Mouse (Mus musculus) brain, embryonic 14.5 days (tissue): ENCODE data around the gene Myo19. TPM values are rescaled to one million over a fixed set of nuclear protein-coding genes. Genes with fewer than 3 reads are reported as not detected.

Source experiments
- DNase-seq: peaks from one replicate; pipeline ENCODE4 v3.0.0-alpha.2; 2011; ENCODE audit warnings: low read depth
- CTCF ChIP-seq: fragments of 200-500 bp; IDR thresholded peaks from 2 replicates; pipeline ENCODE4 v1.5.1; 2012; ENCODE audit warnings: inconsistent platforms, mild to moderate bottlenecking, moderate library complexity, borderline replicate concordance; ENCODE audit not compliant: insufficient read depth, insufficient read length; ENCODE audit errors: extremely low read depth
- POLR2A ChIP-seq: fragments of 200-500 bp; IDR thresholded peaks from 2 replicates; pipeline ENCODE4 v1.6.1; 2012; ENCODE audit warnings: mild to moderate bottlenecking, inconsistent platforms, borderline replicate concordance; ENCODE audit not compliant: poor library complexity, insufficient read depth, insufficient read length, severe bottlenecking; ENCODE audit errors: extremely low read depth
- polyA plus RNA-seq: library from polyadenylated mRNA; depleted of rRNA; stranded (reverse); fragments of >200 nt; gene quantifications from 2 replicates; pipeline ENCODE4 v1.2.3, GENCODE M21; 2012

Gene Myo19
- polyA plus RNA-seq, 1 experiment, result 20.8 TPM

DNA sequence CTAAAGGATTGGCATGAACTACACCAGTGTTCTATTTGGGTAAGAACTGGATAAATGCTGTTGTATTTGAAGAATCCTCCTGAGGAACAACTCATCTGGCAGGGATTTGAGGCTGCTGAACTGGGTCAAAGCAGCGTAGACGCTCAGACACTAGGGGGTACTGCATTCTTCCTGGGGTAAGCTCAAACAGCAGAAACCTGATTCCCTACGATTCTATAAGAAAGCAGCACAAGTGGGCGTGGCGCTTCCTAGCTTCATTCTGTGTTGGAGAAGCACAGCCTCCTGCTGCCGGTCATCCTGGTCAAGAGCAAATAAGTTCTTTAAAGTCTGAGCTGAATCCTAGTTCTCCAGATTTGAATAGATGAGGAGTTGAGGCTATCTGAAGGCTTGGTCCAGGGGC lies 52.3 kb downstream of the Myo19 start:
- no peak for DNase-seq
- TF ChIP-seq POLR2A (no peak), CTCF (no peak)

DNA sequence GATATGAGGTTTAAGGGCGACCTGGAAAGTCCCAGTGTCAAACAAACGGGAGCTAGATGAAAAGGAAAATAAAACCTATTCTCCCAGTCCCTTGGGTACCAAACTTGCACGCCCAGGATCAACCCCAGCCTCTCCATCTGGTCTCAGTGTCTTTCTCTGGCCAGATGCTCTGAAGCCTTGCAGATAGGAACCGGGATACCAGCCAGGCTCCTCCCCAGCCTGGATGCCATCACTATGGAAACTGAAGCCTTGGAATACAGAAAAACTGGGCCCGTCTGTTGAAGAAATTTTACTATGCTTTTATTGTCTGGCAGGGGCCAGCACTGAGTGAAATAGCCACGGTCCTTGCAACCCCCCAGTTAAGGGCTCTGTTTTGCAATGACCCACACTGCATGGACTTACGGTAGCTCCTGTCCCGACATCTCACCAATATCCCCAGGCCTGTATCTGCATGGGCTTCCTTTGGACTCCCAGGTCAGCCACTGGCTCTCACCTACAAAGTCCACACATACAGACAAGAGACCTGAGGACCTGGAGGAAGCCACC lies 59.6 kb downstream of the Myo19 start:
- DNase-seq, result peak; percentile 88
- TF ChIP-seq POLR2A (no peak), CTCF (no peak)

DNA sequence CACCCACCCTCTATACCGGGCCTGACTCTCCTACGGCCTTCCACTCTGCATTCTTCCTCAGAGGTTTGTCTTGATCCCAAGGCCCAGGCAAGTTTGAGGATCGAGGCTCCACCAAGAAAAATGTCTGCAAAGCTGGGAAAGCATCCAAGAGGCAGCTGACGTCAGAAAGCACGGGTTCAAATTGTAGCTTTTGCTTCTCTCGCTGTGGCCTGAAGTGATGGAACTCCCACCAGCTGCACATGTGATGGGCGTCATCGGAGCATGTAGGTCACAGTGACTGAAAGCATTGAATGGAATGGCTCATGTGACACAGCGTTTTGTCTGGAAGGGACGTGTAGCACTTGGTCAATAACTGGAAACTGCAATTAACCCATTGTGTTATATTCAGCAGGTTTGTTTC lies 60.2 kb downstream of the Myo19 start:
- TF ChIP-seq POLR2A (no peak), CTCF (no peak)
- peak; percentile 49 for DNase-seq

DNA sequence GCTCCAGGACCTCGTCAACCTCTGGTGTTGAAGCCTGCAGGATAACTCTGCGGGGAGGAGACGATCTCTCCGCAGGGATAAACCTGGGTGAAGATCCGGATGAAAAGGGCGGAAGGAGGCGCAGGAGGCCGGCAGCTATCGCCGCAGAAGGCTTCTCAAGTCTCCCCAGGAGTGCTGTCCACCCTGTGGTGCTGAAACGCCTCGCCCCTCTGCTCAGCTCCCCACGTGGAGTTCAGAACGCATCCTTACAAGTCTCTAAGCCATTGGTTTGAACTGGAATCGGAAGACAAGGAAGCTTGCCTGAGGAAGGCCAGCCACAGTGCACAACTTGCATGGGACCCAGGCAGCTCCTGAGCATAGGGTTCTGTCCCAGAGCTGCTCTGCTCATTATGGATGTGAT lies 64.0 kb downstream of the Myo19 start:
- TF ChIP-seq CTCF (no peak), POLR2A (no peak)
- DNase-seq, result peak; percentile 61

DNA sequence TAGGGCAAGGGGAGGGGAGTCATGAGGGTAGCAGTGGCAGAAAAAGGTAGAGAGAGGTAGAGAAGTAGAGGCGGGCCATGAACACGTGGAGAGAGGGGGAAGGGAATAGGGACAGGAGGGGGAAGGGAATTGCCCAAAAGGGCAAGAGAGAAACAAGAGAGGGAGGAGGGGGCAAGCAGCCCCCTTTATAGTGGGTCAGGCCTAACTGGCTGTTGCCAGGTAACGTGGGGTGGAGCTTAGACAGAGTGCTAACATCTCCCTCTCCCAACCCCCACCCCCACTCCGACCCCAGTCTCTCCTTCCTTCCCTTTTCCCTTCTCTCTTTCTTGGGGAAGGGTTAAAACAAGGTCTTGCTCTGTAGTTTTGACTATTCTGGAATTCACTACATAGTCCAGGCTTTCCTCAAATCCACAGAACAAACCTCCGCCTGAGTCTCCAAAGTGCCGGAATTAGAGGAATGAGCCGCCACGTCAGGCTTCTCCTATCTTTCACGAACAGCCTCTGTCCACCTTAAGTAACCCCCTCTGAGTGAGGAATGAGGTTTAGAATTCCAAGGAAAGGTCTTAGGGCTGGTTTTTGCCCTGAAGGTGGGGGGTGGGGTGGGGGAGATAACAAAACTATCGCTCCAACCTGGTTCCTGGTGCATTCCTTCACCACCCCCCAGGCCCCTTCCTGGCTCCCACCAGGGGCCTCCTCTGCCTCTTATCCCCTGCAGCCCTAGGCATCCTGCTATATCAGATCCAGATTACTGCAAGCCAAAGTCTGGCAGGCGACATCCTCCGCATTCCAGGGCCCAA lies 64.9 kb downstream of the Myo19 start:
- TF ChIP-seq POLR2A (no peak), CTCF (no peak)
- no peak for DNase-seq

DNA sequence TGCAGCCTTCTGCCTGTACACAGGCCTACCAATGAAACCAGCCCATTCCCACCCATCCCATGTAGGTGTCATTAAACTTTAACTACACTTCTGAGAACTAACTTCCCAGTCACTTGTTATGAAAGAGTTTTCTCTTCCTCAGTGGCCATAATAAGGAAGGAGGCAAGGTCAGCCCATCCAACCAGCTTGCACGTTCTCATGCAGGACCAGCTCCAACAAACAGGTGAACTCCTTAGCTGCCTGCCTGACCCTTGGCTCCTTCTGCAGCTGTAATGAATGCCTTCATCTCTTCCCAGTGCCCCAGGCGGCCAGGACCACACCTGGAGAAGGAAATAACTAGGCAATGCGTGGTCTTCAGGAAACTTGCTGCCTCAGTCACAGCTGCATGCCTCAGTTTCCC lies 65.9 kb downstream of the Myo19 start:
- no peak for DNase-seq
- TF ChIP-seq POLR2A (no peak), CTCF (no peak)

DNA sequence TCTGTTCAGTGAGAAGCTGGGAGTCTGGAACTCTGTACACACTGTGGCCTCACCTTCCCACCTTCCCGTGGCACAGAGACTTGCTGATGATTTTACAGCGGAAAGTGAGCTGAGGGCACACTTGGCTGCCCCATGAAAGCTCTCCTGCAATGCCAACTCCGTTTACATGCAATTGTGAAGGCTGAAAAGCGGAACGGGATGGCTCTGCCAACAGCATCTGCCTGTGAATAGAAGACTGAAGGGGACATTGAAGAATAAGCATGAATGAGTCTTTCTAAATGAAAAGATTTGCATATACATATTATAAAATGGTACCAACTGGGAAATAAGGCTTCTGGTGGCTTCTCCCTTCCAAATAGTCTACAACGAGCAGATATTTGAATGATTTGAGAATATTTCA lies 67.3 kb downstream of the Myo19 start:
- peak; percentile 85 for DNase-seq
- no peak for TF ChIP-seq CTCF
- TF ChIP-seq POLR2A, result no peak

DNA sequence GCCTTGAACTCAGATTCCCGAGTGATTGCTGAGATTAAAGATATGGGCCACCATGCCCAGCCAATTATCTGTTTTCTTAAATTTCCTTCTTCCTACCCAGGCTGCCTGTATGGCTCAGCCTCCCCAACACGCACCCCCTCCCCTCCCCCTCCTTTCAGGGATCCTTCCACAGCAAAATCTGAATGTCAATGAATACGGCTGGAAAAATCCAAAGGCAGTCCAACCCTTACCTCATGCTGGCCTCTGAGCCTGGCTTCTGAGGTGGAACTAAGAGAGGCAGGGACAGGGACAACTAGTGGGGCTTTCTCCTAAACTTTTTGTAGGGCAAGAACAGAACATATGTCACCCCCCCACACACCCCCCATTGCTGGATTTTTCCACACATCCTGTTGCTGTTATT lies 68.2 kb downstream of the Myo19 start:
- TF ChIP-seq POLR2A (no peak), CTCF (no peak)
- DNase-seq, result peak; percentile 71

DNA sequence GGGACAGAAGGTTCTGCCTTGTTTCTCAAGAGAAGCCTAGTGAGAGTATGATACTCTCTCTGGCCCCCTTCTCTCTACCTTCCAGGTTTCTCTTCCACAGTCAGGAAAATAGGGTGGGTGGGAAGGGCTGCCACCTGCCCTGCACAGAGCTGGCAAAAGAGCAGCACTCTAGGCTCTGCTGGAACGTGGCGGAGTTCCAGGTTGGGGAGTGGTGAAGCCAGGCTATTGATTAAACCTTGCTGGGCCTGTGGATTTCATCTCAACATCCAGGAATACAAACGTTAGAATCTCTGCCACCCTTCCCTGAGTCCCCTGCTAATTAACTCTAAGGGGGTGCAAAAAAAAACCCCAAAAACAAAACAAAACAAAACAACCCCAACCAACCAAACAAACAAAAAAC lies 68.6 kb downstream of the Myo19 start:
- no peak for DNase-seq
- TF ChIP-seq POLR2A, result no peak
- TF ChIP-seq CTCF, result no peak

DNA sequence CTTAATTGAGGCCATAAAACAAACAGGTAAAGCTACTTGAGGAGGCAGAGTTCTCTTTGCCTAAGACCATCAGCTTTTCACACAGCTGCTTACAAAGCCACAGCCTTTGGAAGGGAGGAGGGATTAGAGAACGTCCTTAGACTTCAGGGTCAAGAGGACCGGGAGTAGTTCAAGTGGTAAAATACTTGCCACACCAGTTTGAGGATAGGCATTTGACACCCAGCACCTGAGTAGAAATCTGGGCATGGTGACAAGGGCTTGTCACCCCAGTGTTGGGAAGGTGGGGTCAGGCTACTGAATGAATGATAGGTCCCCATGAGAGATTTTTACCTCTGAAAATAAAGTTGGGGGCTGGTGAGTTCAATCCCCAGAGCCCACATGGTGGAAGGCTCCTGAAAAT lies 72.7 kb downstream of the Myo19 start:
- DNase-seq, result no peak
- no peak for TF ChIP-seq CTCF
- no peak for TF ChIP-seq POLR2A

DNA sequence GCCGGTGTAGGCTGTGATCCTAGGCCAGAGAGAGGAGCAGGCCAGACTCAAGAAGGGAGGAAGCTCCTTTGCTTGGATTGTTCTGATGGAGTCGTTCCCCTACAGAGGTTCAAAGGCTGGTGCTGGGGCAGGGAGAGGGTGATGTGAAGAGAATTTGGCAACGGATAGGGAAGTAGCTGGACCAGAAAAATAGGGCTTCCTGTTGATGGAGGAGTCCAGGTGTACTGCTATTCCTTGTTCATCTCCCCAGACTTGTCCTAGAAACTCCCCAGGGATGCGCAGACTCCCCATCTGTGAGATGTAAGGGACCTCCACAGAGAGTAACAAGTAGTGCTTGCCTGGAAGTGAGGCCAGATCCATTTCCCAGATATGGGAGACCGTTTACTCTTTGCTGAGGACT lies 76.5 kb downstream of the Myo19 start:
- TF ChIP-seq POLR2A (no peak), CTCF (no peak)
- no peak for DNase-seq

DNA sequence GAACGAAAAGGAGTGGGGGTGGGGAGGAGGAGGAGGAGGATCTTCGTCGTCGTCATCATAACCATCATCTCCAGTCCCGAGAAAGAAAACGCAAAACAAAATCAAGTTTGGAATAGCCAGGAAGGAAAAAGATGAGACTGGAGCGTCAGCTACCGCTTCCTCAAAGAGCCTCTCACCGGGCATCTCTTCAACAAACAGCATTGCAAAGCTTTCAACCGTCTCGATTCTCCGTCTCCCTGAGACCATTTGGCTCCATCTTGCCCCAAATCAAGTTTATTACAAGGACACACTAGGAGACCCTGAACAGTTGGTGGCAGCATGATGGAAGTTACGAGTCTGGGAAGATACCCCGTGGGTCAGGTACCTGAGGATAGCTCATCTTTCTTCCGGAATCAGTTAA lies 77.2 kb downstream of the Myo19 start:
- TF ChIP-seq CTCF, result no peak
- no peak for TF ChIP-seq POLR2A
- DNase-seq, result no peak

DNA sequence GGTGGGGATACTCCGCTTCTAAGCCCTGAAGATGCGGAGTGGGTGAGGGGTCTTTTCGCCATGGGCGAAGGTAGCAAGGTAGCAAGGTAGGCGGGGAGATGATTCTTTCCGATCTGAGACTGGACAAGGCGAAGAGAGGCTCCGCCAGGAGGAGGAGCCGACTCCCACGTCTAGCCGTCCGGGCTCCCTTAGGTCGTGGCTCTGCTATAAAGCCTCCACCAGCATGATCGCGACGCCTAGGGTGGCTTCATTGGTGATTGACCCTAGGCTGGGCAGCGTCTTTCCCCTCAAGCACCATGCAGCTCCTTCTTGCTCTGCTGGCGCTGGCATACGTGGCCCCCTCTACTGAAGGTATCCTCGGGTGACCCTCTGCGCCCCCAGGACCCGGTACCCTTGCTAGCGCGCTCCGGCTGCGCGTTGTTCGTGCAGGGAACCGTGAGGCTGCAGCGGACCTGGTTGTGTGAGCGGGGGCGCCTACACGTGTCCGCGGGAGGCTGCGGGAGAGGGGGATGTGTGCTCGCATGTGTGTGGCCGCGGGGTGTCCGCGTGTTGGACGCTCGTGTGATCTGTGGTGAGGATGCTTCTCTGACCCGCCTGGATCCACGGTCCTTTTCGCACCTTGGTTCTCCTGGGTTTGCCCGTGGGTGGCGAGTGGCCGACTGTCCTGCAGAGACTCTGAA lies 77.8 kb downstream of the Myo19 start, which contains the start of gene Car4:
TSS of gene Car4 (plus strand) at position 196 of the 680 bp plus-strand sequence.
- TF ChIP-seq POLR2A (no peak), CTCF (no peak)
- DNase-seq, result no peak
